Mouse (Mus musculus): ENCODE results near the gene Olfr724. TPM values are rescaled to one million over a fixed set of nuclear protein-coding genes. Genes with fewer than 3 reads are reported as not detected.

The Olfr724 gene
- not detected for polyA plus RNA-seq (2017; shearing (Covaris generic))

DNA sequence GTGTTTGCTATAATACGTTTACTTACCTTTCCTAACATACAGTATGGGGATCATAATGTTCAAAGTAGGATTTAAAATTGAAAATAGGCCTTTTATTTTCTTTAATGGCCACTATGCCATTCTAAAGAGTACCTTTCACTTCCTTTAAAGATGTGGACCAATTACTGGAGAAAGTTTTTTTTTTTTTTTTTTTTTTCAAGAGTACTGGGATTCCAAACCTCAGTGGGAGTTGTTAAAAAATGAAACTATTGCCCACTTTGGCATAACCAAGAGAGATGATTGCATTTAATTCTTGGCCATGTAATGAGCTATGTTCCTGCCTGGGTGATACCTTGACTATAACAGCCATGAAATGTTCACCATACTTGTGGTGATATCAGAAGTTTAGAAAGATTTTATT is at the start of gene Olfr724:
TSS of gene Olfr724 (minus strand) at position 101 of the 400 bp plus-strand sequence.

DNA sequence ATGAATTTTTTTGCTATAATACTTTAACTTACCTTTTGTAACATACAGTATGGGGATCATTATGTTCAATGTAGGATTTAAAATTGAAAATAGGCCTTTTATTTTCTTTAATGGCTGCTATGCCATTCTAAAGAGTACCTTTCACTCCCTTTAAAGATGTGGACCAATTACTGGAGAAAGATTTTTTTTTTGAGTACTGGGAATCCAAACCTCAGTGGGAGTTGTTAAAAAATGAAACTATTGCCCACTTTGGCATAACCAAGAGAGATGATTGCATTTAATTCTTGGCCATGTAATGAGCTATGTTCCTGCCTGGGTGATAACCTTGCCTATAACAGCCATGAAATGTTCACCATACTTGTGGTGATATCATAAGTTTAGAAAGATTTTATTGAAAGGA is 31.4 kb downstream of the Olfr724 start, which contains the start of gene Olfr723:
TSS of gene Olfr723 (minus strand) at position 101 of the 400 bp plus-strand sequence.

Other genes with a start within 250 kb of the Olfr724 start
- 0.07 TPM for gene Armh4, start 179.9 kb downstream of the Olfr724 start, polyA plus RNA-seq (2017; shearing (Covaris generic))
- gene Olfr722, start 61.3 kb downstream of the Olfr724 start, polyA plus RNA-seq (2017; shearing (Covaris generic)), result not detected
- not detected for gene Olfr723, start 31.5 kb downstream of the Olfr724 start, polyA plus RNA-seq (2017; shearing (Covaris generic))
- gene Olfr725, start 77.1 kb upstream of the Olfr724 start, polyA plus RNA-seq (2017; shearing (Covaris generic)), result not detected
- not detected for gene Olfr726, start 127.7 kb upstream of the Olfr724 start, polyA plus RNA-seq (2017; shearing (Covaris generic))
- 0.30 TPM for gene Olfr727, start 159.9 kb upstream of the Olfr724 start, polyA plus RNA-seq (2017; shearing (Covaris generic))
- gene Olfr728, start 179.4 kb upstream of the Olfr724 start, polyA plus RNA-seq (2017; shearing (Covaris generic)), result not detected
- 0.30 TPM for gene Olfr729, start 189.6 kb upstream of the Olfr724 start, polyA plus RNA-seq (2017; shearing (Covaris generic))
- not detected for gene Olfr730, start 224.9 kb upstream of the Olfr724 start, polyA plus RNA-seq (2017; shearing (Covaris generic))

Data from naive thymus-derived CD4-positive, alpha-beta T cell, adult 5 months (primary cell).